7 mouse cellular contexts compared by ENCODE assay signal in the genomic region with DNA sequence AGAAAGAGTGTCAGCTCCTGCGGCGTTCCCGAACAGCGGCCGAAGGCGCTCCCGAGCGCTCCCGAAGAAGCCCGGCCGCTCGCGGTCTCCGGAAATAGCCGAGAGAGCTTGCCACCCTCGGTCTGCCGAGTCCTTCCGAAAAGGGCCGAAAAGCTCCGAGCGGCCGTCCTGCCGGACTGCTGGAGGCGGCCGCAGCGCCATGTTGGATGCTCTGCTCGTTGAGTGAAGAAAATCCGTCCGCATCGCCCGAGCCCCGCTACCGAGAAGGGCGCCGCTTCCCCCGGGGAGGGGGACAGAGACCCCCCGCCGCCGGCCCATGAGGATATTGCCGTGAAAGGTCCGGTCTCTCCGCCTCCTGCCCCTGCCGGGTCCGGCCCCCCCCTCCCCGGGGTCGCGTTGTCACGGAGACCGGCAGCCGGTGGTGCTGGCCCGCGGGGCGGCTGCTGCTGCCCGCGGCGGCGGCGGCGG. TPM values are rescaled to one million over a fixed set of nuclear protein-coding genes. Genes with fewer than 3 reads are reported as not detected.
DNase-seq lines count a peak whose midpoint lies in the region; ATAC-seq and TF ChIP-seq lines count a peak whose summit lies in the region.

No protein-coding gene starts in this region.

- H3K27ac ChIP-seq in embryonic facial prominence, embryonic 13.5 days = peak overlapping the region; percentile 95
- H3K27ac ChIP-seq in heart, adult 2 months = peak overlapping the region; percentile 93
- H3K27ac ChIP-seq in limb, embryonic 13.5 days = peak overlapping the region; percentile 95
- peak overlapping the region; percentile 97 for H3K27ac ChIP-seq in midbrain, embryonic 16.5 days (ENCODE audit: low read length)

- H3K4me3 ChIP-seq in embryonic facial prominence, embryonic 13.5 days = peak overlapping the region; percentile 95
- H3K4me3 ChIP-seq in heart, adult 2 months = peak overlapping the region; percentile 91
- H3K4me3 ChIP-seq in limb, embryonic 13.5 days = peak overlapping the region; percentile 95
- H3K4me3 ChIP-seq in midbrain, embryonic 16.5 days (ENCODE audit: low read depth, low read length) = peak overlapping the region; percentile 94

- H3K9me3 ChIP-seq in embryonic facial prominence, embryonic 13.5 days = no peaks in the 10 kb centered on the region
- H3K9me3 ChIP-seq in limb, embryonic 13.5 days = no peaks in the 10 kb centered on the region
- H3K9me3 ChIP-seq in midbrain, embryonic 16.5 days (replicated peaks; ENCODE audit: control insufficient read depth, low read length, poor library complexity, severe bottlenecking) = no peaks in the 10 kb centered on the region

- peaks cover 29% of the 10 kb centered on the region for H3K4me1 ChIP-seq in embryonic facial prominence, embryonic 13.5 days
- H3K4me1 ChIP-seq in heart, adult 2 months (ENCODE audit: control insufficient read depth, insufficient read depth, low read length) = peaks cover 9% of the 10 kb centered on the region
- H3K4me1 ChIP-seq in limb, embryonic 13.5 days = peaks cover 38% of the 10 kb centered on the region
- H3K4me1 ChIP-seq in midbrain, embryonic 16.5 days (ENCODE audit: control insufficient read depth, insufficient read depth, low read length) = peaks cover 26% of the 10 kb centered on the region

- peaks cover 24% of the 10 kb centered on the region for H3K27me3 ChIP-seq in embryonic facial prominence, embryonic 13.5 days
- H3K27me3 ChIP-seq in heart, adult 2 months (ENCODE audit: control insufficient read depth, insufficient read depth, low read length) = no peaks in the 10 kb centered on the region
- peaks cover 10% of the 10 kb centered on the region for H3K27me3 ChIP-seq in limb, embryonic 13.5 days
- no peaks in the 10 kb centered on the region for H3K27me3 ChIP-seq in midbrain, embryonic 16.5 days (ENCODE audit: control insufficient read depth, insufficient read depth, low read depth, low read length)

- intact Hi-C loops in heart, adult 2 months (cut with DNase I) = loop anchor here (10.0 kb wide), 1 partner anchor 111 kb away; no protein-coding TSS in a partner anchor

- H3K79me2 ChIP-seq in heart, adult 2 months (replicated peaks; ENCODE audit: control insufficient read depth, insufficient read depth, low read length) = 0 out of 2 replicates have a peak, but pooled peaks cover 1% of the 10 kb centered on the region

- WGBS in embryonic facial prominence, embryonic 13.5 days = under 1% methylated on average over 46 of the region's 59 CpGs
- 1% methylated on average over 37 of the region's 59 CpGs for WGBS in heart, adult 2 months
- WGBS in limb, embryonic 13.5 days = under 1% methylated on average over 45 of the region's 59 CpGs
- WGBS in midbrain, embryonic 16.5 days = under 1% methylated on average over 44 of the region's 59 CpGs

- H3K36me3 ChIP-seq in embryonic facial prominence, embryonic 13.5 days = peaks cover 18% of the 10 kb centered on the region
- no peaks in the 10 kb centered on the region; the same call in 1 of the 2 replicates for H3K36me3 ChIP-seq in heart, adult 2 months (ENCODE audit: control insufficient read depth, insufficient read depth, low read length)
- H3K36me3 ChIP-seq in limb, embryonic 13.5 days = peaks cover 25% of the 10 kb centered on the region
- H3K36me3 ChIP-seq in midbrain, embryonic 16.5 days (ENCODE audit: control insufficient read depth, insufficient read depth, low read length) = peaks cover 4% of the 10 kb centered on the region; the same call in 1 of the 2 replicates

- H3K9ac ChIP-seq in embryonic facial prominence, embryonic 13.5 days = peak overlapping the region; percentile 98
- H3K9ac ChIP-seq in heart, adult 2 months (ENCODE audit: low read depth, low read length) = peak overlapping the region; percentile 84
- H3K9ac ChIP-seq in limb, embryonic 13.5 days = peak overlapping the region; percentile 96
- peak overlapping the region; percentile 99 for H3K9ac ChIP-seq in midbrain, embryonic 16.5 days (ENCODE audit: low read depth, low read length)

- peak; percentile 87 for ATAC-seq in embryonic facial prominence, embryonic 13.5 days (ENCODE audit: insufficient number of reproducible peaks, insufficient read depth, low FRiP score, low TSS enrichment, low read depth)
- ATAC-seq in limb, embryonic 13.5 days (ENCODE audit: low FRiP score, low read depth) = peak; percentile 96
- ATAC-seq in midbrain, embryonic 16.5 days = peak; percentile 95

- no peak for TF ChIP-seq CTCF in heart, adult 2 months (IDR thresholded peaks at IDR 0.05)

- peak; percentile 100 for DNase-seq in adrenal gland, postnatal 36 days
- peak; percentile 99 to 100 for DNase-seq in heart, adult 2 months
- DNase-seq in kidney, adult 8-10 months = peak; percentile 98 to 99
- DNase-seq in spleen, postnatal 10 days (ENCODE audit: low spot score in 2 of 2) = peak; percentile 99 to 100

- no peak for TF ChIP-seq EP300 in heart, adult 2 months (IDR thresholded peaks at IDR 0.05; ENCODE audit: insufficient read depth, low read depth, low read length)

- peak overlapping the region; percentile 86 for H3K4me2 ChIP-seq in embryonic facial prominence, embryonic 13.5 days
- peak overlapping the region; percentile 83 for H3K4me2 ChIP-seq in limb, embryonic 13.5 days (replicated peaks)
- peak overlapping the region; percentile 67 for H3K4me2 ChIP-seq in midbrain, embryonic 16.5 days (ENCODE audit: low read length)

- TF ChIP-seq POLR2A in heart, adult 2 months (IDR thresholded peaks at IDR 0.05; ENCODE audit: insufficient read depth, low read depth, low read length) = peak; percentile 80

RNA-seq across cellular contexts. Expression of a gene that starts 0.5 kb away (rescaled TPM):
- total RNA-seq in adrenal gland, postnatal 36 days (2021) = 100 to 1,000 TPM in 1 of 2 experiments, 10 to 100 TPM in 1; 81.8 to 111 TPM
- polyA plus RNA-seq in embryonic facial prominence, embryonic 13.5 days (2015; fragmentation: Nextera tagmentation; extraction: Ambion mirVana) = 38.9 and 42.7 TPM in 2 replicates
- total RNA-seq in heart, adult 2 months (2021) = 10 to 100 TPM; 39.7 to 43.7 TPM
- polyA plus RNA-seq in heart, adult 2 months (2012; rRNA removed) = 24.8 and 29.1 TPM in 2 replicates
- 38.4 and 38.6 TPM in 2 replicates for polyA plus RNA-seq in limb, embryonic 13.5 days (2015; fragmentation: Nextera tagmentation; extraction: Ambion mirVana)
- polyA plus RNA-seq in midbrain, embryonic 16.5 days (2015; fragmentation: Nextera tagmentation; extraction: Ambion mirVana) = 48.7 and 54.1 TPM in 2 replicates

Comparison
In these comparisons a context has a peak if more than half of its experiments do, and no peak if none do; other contexts are left out.
1. Peak in every context shown above with its lines: DNase-seq, ATAC-seq, H3K4me3 ChIP-seq and H3K27ac ChIP-seq.